Mouse (Mus musculus): Measurements from ENCODE around the gene Faah. TPM values are rescaled to one million over a fixed set of nuclear protein-coding genes. Genes with fewer than 3 reads are reported as not detected.

Gene Faah
- polyA plus RNA-seq, 1 experiment, result 20.1 TPM

GRCm38 (mm10) chr4:115922688-115923087, 95.0 kb downstream of the Faah start:
- no peak for TF ChIP-seq POLR2A (IDR thresholded peaks at IDR 0.05; ENCODE audit: borderline replicate concordance, extremely low read depth, insufficient read depth, insufficient read length, poor library complexity, severe bottlenecking)
- TF ChIP-seq CTCF (IDR thresholded peaks at IDR 0.05; ENCODE audit: borderline replicate concordance, extremely low read depth, insufficient read depth, insufficient read length), result no peak
- DNase-seq (ENCODE audit: low read depth), result no peak

DNA sequence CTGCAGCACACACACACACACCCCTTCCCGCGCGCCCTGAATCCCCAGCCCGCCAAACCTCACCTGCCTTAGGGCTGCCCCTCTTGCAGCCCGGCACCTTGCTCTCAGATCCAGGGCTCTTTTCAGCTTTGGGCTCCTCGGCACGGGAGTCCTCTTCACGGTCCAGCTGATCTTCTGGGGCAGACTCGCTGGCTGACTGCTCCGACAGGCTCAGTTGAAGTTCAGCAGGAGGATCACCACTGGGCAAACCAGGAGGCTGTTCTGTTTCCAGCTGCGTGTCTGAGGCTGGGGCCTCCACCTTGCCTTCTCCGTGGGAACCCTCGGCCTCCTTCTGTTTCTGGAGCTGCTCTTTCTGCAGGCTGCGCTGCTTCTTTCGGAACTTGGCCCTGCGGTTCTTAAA, 97.8 kb downstream of the Faah start:
- no peak for DNase-seq (ENCODE audit: low read depth)
- TF ChIP-seq POLR2A (IDR thresholded peaks at IDR 0.05; ENCODE audit: borderline replicate concordance, extremely low read depth, insufficient read depth, insufficient read length, poor library complexity, severe bottlenecking) (no peak), CTCF (IDR thresholded peaks at IDR 0.05; ENCODE audit: borderline replicate concordance, extremely low read depth, insufficient read depth, insufficient read length) (no peak)

Other genes starting within 250 kb of the Faah start
- 0.40 and 0.54 TPM in 2 replicates for gene Tex38, start 236.9 kb downstream of the Faah start, polyA plus RNA-seq (2012; rRNA removed)
- gene Atpaf1, start 233.1 kb downstream of the Faah start, polyA plus RNA-seq (2012; rRNA removed), result 27.3 and 27.6 TPM in 2 replicates
- gene Mob3c, start 189.8 kb downstream of the Faah start, polyA plus RNA-seq (2012; rRNA removed), result 7.1 and 7.7 TPM in 2 replicates
- gene Mknk1, start 178.7 kb downstream of the Faah start, polyA plus RNA-seq (2012; rRNA removed), result 37.3 and 52.9 TPM in 2 replicates
- gene Kncn, start 133.5 kb downstream of the Faah start, polyA plus RNA-seq (2012; rRNA removed), result 0.10 and 0.18 TPM in 2 replicates
- 0.08 TPM in 1 of 2 replicates, not detected in the other for gene 6430628N08Rik, start 127.3 kb downstream of the Faah start, polyA plus RNA-seq (2012; rRNA removed)
- gene Dmbx1, start 78.0 kb downstream of the Faah start, polyA plus RNA-seq (2012; rRNA removed), result 4.8 and 9.5 TPM in 2 replicates
- gene Nsun4, start 36.0 kb upstream of the Faah start, polyA plus RNA-seq (2012; rRNA removed), result 8.1 and 8.2 TPM in 2 replicates
- 362 and 404 TPM in 2 replicates for gene Uqcrh, start 57.1 kb upstream of the Faah start, polyA plus RNA-seq (2012; rRNA removed)
- gene Lrrc41, start 57.3 kb upstream of the Faah start, polyA plus RNA-seq (2012; rRNA removed), result 59.2 and 59.6 TPM in 2 replicates
- gene Rad54l, start 105.8 kb upstream of the Faah start, polyA plus RNA-seq (2012; rRNA removed), result 8.1 and 13.1 TPM in 2 replicates
- 73.2 and 79.8 TPM in 2 replicates for gene Pomgnt1, start 105.9 kb upstream of the Faah start, polyA plus RNA-seq (2012; rRNA removed)
- gene Lurap1, start 133.4 kb upstream of the Faah start, polyA plus RNA-seq (2012; rRNA removed), result 1.4 and 1.5 TPM in 2 replicates
- 0.07 TPM in 1 of 2 replicates, not detected in the other for gene Tspan1, start 149.7 kb upstream of the Faah start, polyA plus RNA-seq (2012; rRNA removed)
- gene 1700042G07Rik, start 155.4 kb upstream of the Faah start, polyA plus RNA-seq (2012; rRNA removed), result not detected in 2 replicates
- not detected in 2 replicates for gene Gm49337, start 155.5 kb upstream of the Faah start, polyA plus RNA-seq (2012; rRNA removed)
- gene Pik3r3, start 203.7 kb upstream of the Faah start, polyA plus RNA-seq (2012; rRNA removed), result 117 and 122 TPM in 2 replicates